Comparison of ENCODE assay signal across 16 mouse cellular contexts in the genomic region with DNA sequence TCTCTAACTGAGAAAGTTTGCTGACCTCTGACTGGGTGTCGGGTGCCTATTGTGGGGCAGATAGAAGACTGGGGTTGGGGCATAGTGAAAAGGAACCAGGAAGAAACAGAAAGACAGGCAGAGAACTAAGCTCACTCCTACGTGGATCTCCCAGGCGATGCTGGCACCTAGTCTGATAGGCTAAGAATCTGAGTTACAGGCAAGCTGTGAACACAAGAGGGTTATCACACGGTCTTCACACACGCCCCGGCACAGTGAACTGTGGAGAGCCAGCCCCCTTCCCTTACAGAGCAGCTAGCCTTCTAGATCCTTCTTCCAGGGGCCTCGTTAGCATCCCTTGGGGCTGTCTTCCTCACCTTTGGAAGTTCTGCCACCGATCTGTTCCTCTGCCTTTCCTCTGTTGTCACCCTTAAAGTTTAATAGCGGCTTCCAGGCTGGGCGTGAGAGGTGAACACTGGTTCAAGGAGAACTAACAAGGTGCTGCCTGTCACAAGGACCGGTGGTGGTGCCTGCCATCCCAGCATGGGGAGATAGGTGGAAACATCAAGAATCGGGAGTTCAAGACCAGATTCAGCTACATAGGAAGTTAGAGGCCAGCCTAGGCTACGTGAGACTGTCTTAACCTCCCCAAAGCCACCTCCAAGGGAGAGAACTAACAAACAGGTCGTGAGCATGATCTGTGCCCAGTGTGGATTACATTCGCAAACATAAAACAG. TPM values are rescaled to one million over a fixed set of nuclear protein-coding genes. Genes with fewer than 3 reads are reported as not detected.
DNase-seq lines count a peak whose midpoint lies in the region; ATAC-seq lines count a peak whose summit lies in the region.
"Had no signal": no experiment of that assay in that cellular context is flagged by ENCODE, and none has a peak within 500 bp of the region (broad histone marks: within the 10 kb centered on the region; RNA-seq: fewer than 3 reads in every experiment).

No protein-coding gene starts in this region.

- H3K36me3 ChIP-seq in heart, embryonic 10.5 days = no peaks in the 10 kb centered on the region
- no peaks in the 10 kb centered on the region for H3K36me3 ChIP-seq in liver, embryonic 15.5 days (replicated peaks)
- H3K36me3 ChIP-seq: kidney, embryonic 15.5 days; neural tube, embryonic 12.5 days had no signal

- intact Hi-C loops in heart, postnatal 36 days (cut with DNase I) = no loop called here
- intact Hi-C loops in left cerebral cortex, postnatal 14 days (cut with DNase I) = no loop called here

- no peaks in the 10 kb centered on the region for H3K9me3 ChIP-seq in heart, embryonic 10.5 days
- no peaks in the 10 kb centered on the region for H3K9me3 ChIP-seq in liver, embryonic 15.5 days (replicated peaks)
- H3K9me3 ChIP-seq: kidney, embryonic 15.5 days; neural tube, embryonic 12.5 days had no signal

- no peak overlapping the region for H3K4me3 ChIP-seq in heart, embryonic 10.5 days
- H3K4me3 ChIP-seq in liver, embryonic 15.5 days (replicated peaks) = no peak overlapping the region
- H3K4me3 ChIP-seq: kidney, embryonic 15.5 days; neural tube, embryonic 12.5 days had no signal

- no peaks in the 10 kb centered on the region for H3K27me3 ChIP-seq in heart, embryonic 10.5 days (ENCODE audit: insufficient read depth, poor library complexity, severe bottlenecking)
- H3K27me3 ChIP-seq in liver, embryonic 15.5 days = no peaks in the 10 kb centered on the region
- H3K27me3 ChIP-seq: kidney, embryonic 15.5 days; neural tube, embryonic 12.5 days had no signal

- DNase-seq in heart, embryonic 10.5 days (ENCODE audit: low spot score) = peak; percentile 75
- no peak for DNase-seq in heart, postnatal 36 days
- DNase-seq in thymus, postnatal 4 days = peak; percentile 51
- no peak for DNase-seq in thymus, postnatal 14 days
- no peak for DNase-seq in adrenal gland, postnatal 25 days
- no peak for DNase-seq in left cerebral cortex, adult 8-10 months (ENCODE audit: low spot score in 2 of 2)
- DNase-seq in left cerebral cortex, postnatal 14 days (ENCODE audit: low spot score in 2 of 2) = no peak
- DNase-seq: lung, postnatal 10 days; right cerebral cortex, postnatal 4 days had no signal

- peak overlapping the region; percentile 66 for H3K27ac ChIP-seq in heart, embryonic 10.5 days
- H3K27ac ChIP-seq in liver, embryonic 15.5 days (replicated peaks) = peak overlapping the region; percentile 79
- H3K27ac ChIP-seq: kidney, embryonic 15.5 days; neural tube, embryonic 12.5 days had no signal

- peaks cover 49% of the 10 kb centered on the region for H3K4me1 ChIP-seq in heart, embryonic 10.5 days
- peaks cover 95% of the 10 kb centered on the region for H3K4me1 ChIP-seq in liver, embryonic 15.5 days (replicated peaks)

- H3K4me2 ChIP-seq in liver, embryonic 15.5 days = peak overlapping the region; percentile 35
- H3K4me2 ChIP-seq: kidney, embryonic 15.5 days; neural tube, embryonic 12.5 days had no signal

- ATAC-seq in liver, embryonic 15.5 days (ENCODE audit: insufficient read depth) = peak; percentile 38

- WGBS in heart, embryonic 10.5 days = 69% methylated on average over 15 of the region's 15 CpGs
- 39% methylated on average over 15 of the region's 15 CpGs for WGBS in liver, embryonic 15.5 days (ENCODE audit: insufficient replicate concordance)

- peak overlapping the region; percentile 35; the same call in 1 of the 2 replicates for H3K9ac ChIP-seq in liver, embryonic 15.5 days
- H3K9ac ChIP-seq: kidney, embryonic 15.5 days; neural tube, embryonic 12.5 days had no signal

RNA-seq across cellular contexts. Expression of a gene that starts 23.7 kb away (rescaled TPM):
- not detected in 2 replicates for polyA plus RNA-seq in heart, embryonic 10.5 days (2016; fragmentation: Nextera tagmentation; extraction: Ambion mirVana)
- total RNA-seq in heart, postnatal 36 days (2021) = not detected
- polyA plus RNA-seq in liver, embryonic 15.5 days (2015; fragmentation: Nextera tagmentation; extraction: Ambion mirVana) = not detected in 2 replicates
- total RNA-seq in adrenal gland, postnatal 25 days (2021) = not detected in 2 replicates
- not detected for total RNA-seq in left cerebral cortex, adult 8-10 months (2022)
- not detected for total RNA-seq in left cerebral cortex, postnatal 14 days (2021)
- total RNA-seq: common myeloid progenitor, adult 5-6 weeks; hematopoietic stem cell, adult 5-6 weeks; left cerebral cortex, adult 18-20 months had no signal
- polyA plus RNA-seq: C2C12; kidney, embryonic 15.5 days; neural tube, embryonic 12.5 days had no signal

RNA-seq across cellular contexts. Expression of a gene that starts 32.1 kb away (rescaled TPM):
- 4.2 and 5.1 TPM in 2 replicates for polyA plus RNA-seq in heart, embryonic 10.5 days (2016; fragmentation: Nextera tagmentation; extraction: Ambion mirVana)
- under 1 TPM; 0.38 to 0.44 TPM for total RNA-seq in heart, postnatal 36 days (2021)
- polyA plus RNA-seq in liver, embryonic 15.5 days (2015; fragmentation: Nextera tagmentation; extraction: Ambion mirVana) = 0.37 and 0.56 TPM in 2 replicates
- not detected in 2 replicates for total RNA-seq in adrenal gland, postnatal 25 days (2021)
- total RNA-seq in left cerebral cortex, adult 8-10 months (2022) = not detected
- not detected for total RNA-seq in left cerebral cortex, postnatal 14 days (2021)
- total RNA-seq: common myeloid progenitor, adult 5-6 weeks; left cerebral cortex, adult 18-20 months had no signal

Comparison
In these comparisons a context has a peak if more than half of its experiments do, and no peak if none do; other contexts are left out.
1. DNase-seq: peak in heart, embryonic 10.5 days (single experiment) and thymus, postnatal 4 days (single experiment); none in heart, postnatal 36 days (0 of 2), thymus, postnatal 14 days (single experiment), adrenal gland, postnatal 25 days (single experiment), left cerebral cortex, adult 8-10 months (0 of 2) and left cerebral cortex, postnatal 14 days (0 of 2).